Mouse (Mus musculus): Measurements from ENCODE around the gene Arid1b.

Gene Arid1b

GRCm38 (mm10) chr17:5254717-5255617 lies 260.8 kb downstream of the Arid1b start:
- no peak for DNase-seq

GRCm38 (mm10) chr17:5255618-5255933 lies 261.4 kb downstream of the Arid1b start:
- DNase-seq: no peak

GRCm38 (mm10) chr17:5258978-5259377 lies 264.8 kb downstream of the Arid1b start:
- DNase-seq: no peak

GRCm38 (mm10) chr17:5261131-5261651 lies 267.1 kb downstream of the Arid1b start:
- peak; percentile 22 for DNase-seq

- DNase-seq: no peak
Measured at GRCm38 (mm10) chr17:5261874-5262605, 267.9 kb downstream of the Arid1b start.

GRCm38 (mm10) chr17:5262788-5263187 lies 268.7 kb downstream of the Arid1b start:
- no peak for DNase-seq

GRCm38 (mm10) chr17:5264783-5265182 lies 270.7 kb downstream of the Arid1b start:
- DNase-seq: no peak

- no peak for DNase-seq
Measured at GRCm38 (mm10) chr17:5265615-5266014, 271.5 kb downstream of the Arid1b start.

GRCm38 (mm10) chr17:5267747-5268146 lies 273.6 kb downstream of the Arid1b start:
- DNase-seq: no peak

- no peak for DNase-seq
Measured at GRCm38 (mm10) chr17:5269302-5269701, 275.2 kb downstream of the Arid1b start.

- no peak for DNase-seq
Measured at GRCm38 (mm10) chr17:5269774-5270173, 275.6 kb downstream of the Arid1b start.

GRCm38 (mm10) chr17:5270823-5271222 lies 276.7 kb downstream of the Arid1b start:
- DNase-seq: no peak

GRCm38 (mm10) chr17:5273118-5273517 lies 279.0 kb downstream of the Arid1b start:
- no peak for DNase-seq

- DNase-seq: no peak
Measured at GRCm38 (mm10) chr17:5273685-5274084, 279.6 kb downstream of the Arid1b start.

GRCm38 (mm10) chr17:5274429-5274828 lies 280.3 kb downstream of the Arid1b start:
- no peak for DNase-seq

- no peak for DNase-seq
Measured at GRCm38 (mm10) chr17:5275749-5276148, 281.6 kb downstream of the Arid1b start.

GRCm38 (mm10) chr17:5277137-5277871 lies 283.2 kb downstream of the Arid1b start:
- DNase-seq: no peak

- no peak for DNase-seq
Measured at GRCm38 (mm10) chr17:5280499-5281053, 286.4 kb downstream of the Arid1b start.

- DNase-seq: no peak
Measured at GRCm38 (mm10) chr17:5284783-5285182, 290.7 kb downstream of the Arid1b start.

GRCm38 (mm10) chr17:5285877-5286440 lies 291.8 kb downstream of the Arid1b start:
- DNase-seq: no peak

- no peak for DNase-seq
Measured at GRCm38 (mm10) chr17:5286571-5287209, 292.6 kb downstream of the Arid1b start.

- DNase-seq: no peak
Measured at GRCm38 (mm10) chr17:5287210-5287591, 293.1 kb downstream of the Arid1b start.

Data from kidney, adult 18-20 months (tissue).